Mouse (Mus musculus): ENCODE data around the gene Rragc. TPM values are rescaled to one million over a fixed set of nuclear protein-coding genes. Genes with fewer than 3 reads are reported as not detected.
A peak's percentile ranks its signal among the peaks of the same experiment; 100 is the strongest.
"Not testable (repeated sequence)": the region's sequence is repeated elsewhere in the genome, so short reads cannot be mapped to it uniquely, and the experiment has no call there.

The Rragc gene
- polyA plus RNA-seq, 1 experiment = 26.5 TPM

DNA sequence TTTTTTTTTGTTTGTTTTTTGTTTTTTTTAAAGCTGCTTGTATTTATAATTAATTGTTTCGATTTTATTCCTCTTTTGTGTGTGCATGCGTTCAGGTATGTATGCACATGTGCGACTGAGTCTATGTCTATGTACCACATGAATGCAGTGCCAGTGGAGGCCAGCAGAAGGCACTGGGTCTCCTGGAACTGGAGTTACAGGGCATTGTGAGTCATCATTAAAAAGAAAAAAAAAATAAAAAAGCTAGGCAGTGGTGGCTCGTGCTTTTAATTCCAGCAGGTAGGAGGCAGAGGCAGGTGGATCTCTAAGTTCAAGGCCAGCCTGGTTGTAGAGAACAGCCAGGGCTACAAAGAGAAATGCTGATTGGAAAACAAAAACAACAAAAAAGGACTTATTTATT is 12.7 kb downstream of the Rragc start:
- 92% methylated on average over 4 of the region's 4 CpGs for WGBS
- H3K27me3 ChIP-seq (ENCODE audit: control insufficient read depth, insufficient read depth, low read length) = no peaks in the 10 kb centered on the region
- no peak overlapping the region for H3K27ac ChIP-seq (ENCODE audit: insufficient read depth, low read length)
- H3K36me3 ChIP-seq (ENCODE audit: control insufficient read depth, insufficient read depth, low read length) = peaks cover 28% of the 10 kb centered on the region
- no peak for DNase-seq (ENCODE audit: low read depth in 1 of 2, low spot score in 2 of 2)
- peaks cover 7% of the 10 kb centered on the region for H3K4me1 ChIP-seq (ENCODE audit: control insufficient read depth, insufficient read depth, insufficient read length)
- TF ChIP-seq CTCF (IDR thresholded peaks at IDR 0.05; ENCODE audit: extremely low read depth, insufficient read depth, insufficient read length, insufficient replicate concordance) = no peak
- TF ChIP-seq POLR2A (IDR thresholded peaks at IDR 0.05; ENCODE audit: low read depth, low read length) = no peak
- no peak overlapping the region for H3K4me3 ChIP-seq (ENCODE audit: extremely low read depth, insufficient read depth, insufficient read length)

DNA sequence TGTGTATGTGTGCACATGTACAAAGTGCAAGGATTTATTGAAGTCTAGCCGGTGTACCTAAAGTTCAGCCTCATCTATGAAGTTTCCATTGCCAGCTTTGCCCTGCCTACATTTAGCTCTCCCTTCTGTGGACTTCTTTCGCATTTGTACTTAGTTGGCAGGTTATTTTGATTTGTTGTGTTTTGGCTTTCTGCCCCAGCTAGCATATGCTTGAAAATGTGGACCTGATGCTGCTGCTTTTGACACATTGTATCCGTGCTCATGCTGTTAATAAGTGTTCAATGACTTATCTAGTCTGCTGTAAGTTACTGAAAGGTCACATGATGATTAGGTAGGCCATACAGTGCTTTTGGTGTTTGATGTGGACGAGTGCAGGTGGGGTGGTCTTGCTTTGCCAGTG is 17.1 kb downstream of the Rragc start:
- H3K36me3 ChIP-seq (ENCODE audit: control insufficient read depth, insufficient read depth, low read length) = peaks cover 27% of the 10 kb centered on the region
- H3K27ac ChIP-seq (ENCODE audit: insufficient read depth, low read length) = no peak overlapping the region
- WGBS = 92% methylated on average over 4 of the region's 4 CpGs

DNA sequence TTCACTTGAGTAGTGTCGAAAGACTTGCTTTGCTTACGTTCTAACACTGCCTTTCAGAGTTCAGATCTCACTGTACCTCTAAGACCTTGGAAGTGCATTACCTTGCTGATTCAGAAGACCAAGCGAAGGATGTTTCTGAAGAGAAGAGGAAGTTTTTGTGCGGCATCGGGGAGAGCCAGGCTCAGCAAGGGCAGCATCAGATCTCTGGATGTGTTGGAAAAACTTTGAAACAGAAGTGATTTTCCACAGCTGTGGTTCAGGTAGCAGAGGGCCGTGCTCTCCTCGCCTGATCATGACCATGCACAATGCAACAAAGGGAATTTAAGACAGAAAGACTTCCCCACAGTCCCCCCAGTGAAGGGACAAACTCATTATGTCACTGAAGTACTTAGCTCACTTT is 18.8 kb downstream of the Rragc start:
- Histone ChIP-seq H3K36me3 (ENCODE audit: control insufficient read depth, insufficient read depth, low read length) (peaks cover 20% of the 10 kb centered on the region), H3K27me3 (ENCODE audit: control insufficient read depth, insufficient read depth, low read length) (no peaks in the 10 kb centered on the region), H3K4me1 (ENCODE audit: control insufficient read depth, insufficient read depth, insufficient read length) (no peaks in the 10 kb centered on the region), H3K27ac (ENCODE audit: insufficient read depth, low read length) (no peak overlapping the region), H3K4me3 (ENCODE audit: extremely low read depth, insufficient read depth, insufficient read length) (no peak overlapping the region)
- TF ChIP-seq POLR2A (IDR thresholded peaks at IDR 0.05; ENCODE audit: low read depth, low read length) (no peak), CTCF (IDR thresholded peaks at IDR 0.05; ENCODE audit: extremely low read depth, insufficient read depth, insufficient read length, insufficient replicate concordance) (no peak)
- 92% methylated on average over 7 of the region's 7 CpGs for WGBS
- no peak for DNase-seq (ENCODE audit: low read depth in 1 of 2, low spot score in 2 of 2)

More for the DNA sequence above, 17.1 kb downstream of the Rragc start:
- Histone ChIP-seq H3K4me1 (ENCODE audit: control insufficient read depth, insufficient read depth, insufficient read length) (no peaks in the 10 kb centered on the region), H3K4me3 (ENCODE audit: extremely low read depth, insufficient read depth, insufficient read length) (no peak overlapping the region), H3K27me3 (ENCODE audit: control insufficient read depth, insufficient read depth, low read length) (no peaks in the 10 kb centered on the region)
- DNase-seq (ENCODE audit: low read depth in 1 of 2, low spot score in 2 of 2) = no peak
- TF ChIP-seq POLR2A (IDR thresholded peaks at IDR 0.05; ENCODE audit: low read depth, low read length) (no peak), CTCF (IDR thresholded peaks at IDR 0.05; ENCODE audit: extremely low read depth, insufficient read depth, insufficient read length, insufficient replicate concordance) (no peak)

DNA sequence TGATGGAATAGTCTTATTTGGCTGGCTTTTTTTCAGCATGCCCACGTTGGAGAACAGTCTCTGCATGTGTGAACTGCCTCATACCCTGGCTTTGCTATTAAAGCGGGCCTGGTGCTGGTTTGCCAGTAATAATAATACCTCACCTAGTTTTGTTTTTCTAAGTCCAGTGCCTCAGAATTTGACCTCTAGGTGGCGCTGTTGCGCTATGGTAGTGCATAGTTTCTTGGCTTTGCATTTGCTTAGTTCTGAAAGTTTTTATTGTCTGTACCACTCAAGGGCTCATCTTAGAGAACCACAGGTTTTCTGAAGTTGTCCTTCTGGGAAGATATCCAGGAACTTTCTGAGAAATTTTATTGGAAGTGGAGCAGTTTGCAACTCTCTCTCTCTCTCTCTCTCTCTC is 22.6 kb downstream of the Rragc start:
- Histone ChIP-seq H3K4me3 (ENCODE audit: extremely low read depth, insufficient read depth, insufficient read length) (no peak overlapping the region), H3K4me1 (ENCODE audit: control insufficient read depth, insufficient read depth, insufficient read length) (no peaks in the 10 kb centered on the region), H3K27me3 (ENCODE audit: control insufficient read depth, insufficient read depth, low read length) (no peaks in the 10 kb centered on the region), H3K36me3 (ENCODE audit: control insufficient read depth, insufficient read depth, low read length) (peaks cover 11% of the 10 kb centered on the region; the same call in 1 of the 2 replicates), H3K27ac (ENCODE audit: insufficient read depth, low read length) (no peak overlapping the region)
- peak; percentile 42; the same call in 1 of the 2 replicates for TF ChIP-seq CTCF (IDR thresholded peaks at IDR 0.05; ENCODE audit: extremely low read depth, insufficient read depth, insufficient read length, insufficient replicate concordance)
- no peak for TF ChIP-seq POLR2A (IDR thresholded peaks at IDR 0.05; ENCODE audit: low read depth, low read length)
- 3% methylated on average over 4 of the region's 4 CpGs for whole genome bisulfite sequencing
- DNase-seq (ENCODE audit: low read depth in 1 of 2, low spot score in 2 of 2) = peak; percentile 47 to 67

DNA sequence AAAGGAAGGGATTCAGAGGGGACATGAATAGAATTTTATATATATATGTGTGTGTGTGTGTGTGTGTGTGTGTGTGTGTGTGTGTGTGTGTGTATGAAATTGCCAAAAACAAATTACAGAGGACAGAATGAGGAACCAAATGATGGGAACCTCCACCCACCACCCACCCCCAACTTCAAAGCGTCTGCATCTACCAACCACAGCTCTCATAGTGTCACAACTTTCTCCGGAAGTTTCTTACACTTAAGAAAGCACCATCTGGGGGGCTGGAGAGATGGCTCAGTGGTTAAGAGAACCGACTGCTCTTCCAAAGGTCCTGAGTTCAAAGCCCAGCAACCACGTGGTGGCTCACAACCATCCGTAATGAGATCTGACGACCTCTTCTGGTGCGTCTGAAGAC is 23.6 kb downstream of the Rragc start:
- 3% methylated on average over 7 of the region's 7 CpGs for WGBS
- not testable (repeated sequence) for H3K27ac ChIP-seq (ENCODE audit: insufficient read depth, low read length); H3K36me3 ChIP-seq (ENCODE audit: control insufficient read depth, insufficient read depth, low read length); H3K4me1 ChIP-seq (ENCODE audit: control insufficient read depth, insufficient read depth, insufficient read length); H3K4me3 ChIP-seq (ENCODE audit: extremely low read depth, insufficient read depth, insufficient read length); H3K27me3 ChIP-seq (ENCODE audit: control insufficient read depth, insufficient read depth, low read length)
- DNase-seq (ENCODE audit: low read depth in 1 of 2, low spot score in 2 of 2) = peak in 1 of 2 experiments; percentile 14

DNA sequence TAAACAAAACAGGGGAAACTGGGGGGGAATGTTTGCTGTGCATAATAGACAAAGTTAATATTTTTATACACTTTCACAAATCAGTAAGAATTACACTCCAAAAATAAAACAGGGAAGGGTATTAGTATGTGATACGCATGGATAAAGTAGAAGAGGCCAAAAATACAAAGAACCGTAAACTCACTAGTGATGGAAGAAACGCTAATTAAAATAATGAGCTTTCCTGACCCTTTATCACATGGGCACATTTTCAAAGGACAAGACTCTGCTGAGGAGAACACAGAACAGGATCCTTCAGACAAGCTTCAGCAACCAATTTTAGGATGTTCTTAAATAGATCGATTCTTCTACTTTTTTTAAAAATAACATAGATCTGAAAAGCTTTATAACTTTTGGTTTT is 29.5 kb downstream of the Rragc start:
- DNase-seq (ENCODE audit: low read depth in 1 of 2, low spot score in 2 of 2) = no peak
- 93% methylated on average over 4 of the region's 4 CpGs for WGBS
- no peaks in the 10 kb centered on the region for H3K27me3 ChIP-seq (ENCODE audit: control insufficient read depth, insufficient read depth, low read length)
- no peaks in the 10 kb centered on the region; the same call in 1 of the 2 replicates for H3K4me1 ChIP-seq (ENCODE audit: control insufficient read depth, insufficient read depth, insufficient read length)
- H3K27ac ChIP-seq (ENCODE audit: insufficient read depth, low read length) = no peak overlapping the region
- H3K4me3 ChIP-seq (ENCODE audit: extremely low read depth, insufficient read depth, insufficient read length) = no peak overlapping the region
- no peak for TF ChIP-seq POLR2A (IDR thresholded peaks at IDR 0.05; ENCODE audit: low read depth, low read length)
- no peak for TF ChIP-seq CTCF (IDR thresholded peaks at IDR 0.05; ENCODE audit: extremely low read depth, insufficient read depth, insufficient read length, insufficient replicate concordance)
- H3K36me3 ChIP-seq (ENCODE audit: control insufficient read depth, insufficient read depth, low read length) = no peaks in the 10 kb centered on the region

DNA sequence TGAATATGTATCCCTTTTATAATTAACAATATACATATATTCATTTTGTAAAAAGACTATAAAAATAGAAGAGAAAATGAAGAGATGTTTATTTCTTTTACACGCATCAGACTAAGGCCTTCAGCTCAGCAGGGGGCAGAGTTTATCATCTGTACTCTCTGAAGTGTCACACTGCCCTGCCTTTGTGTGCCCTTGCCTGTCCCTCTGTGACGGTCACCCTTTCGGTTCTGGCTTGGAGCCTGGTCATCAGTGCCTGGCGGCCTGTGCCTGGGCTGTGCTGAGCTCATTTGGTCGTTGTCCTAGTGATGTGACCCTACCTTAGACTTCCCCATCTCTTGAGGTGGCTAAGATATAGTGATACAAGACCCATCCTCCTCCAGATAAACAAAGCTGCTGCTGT is 29.9 kb downstream of the Rragc start:
- 84% methylated on average over 5 of the region's 5 CpGs for WGBS
- Histone ChIP-seq H3K36me3 (ENCODE audit: control insufficient read depth, insufficient read depth, low read length) (no peaks in the 10 kb centered on the region), H3K4me3 (ENCODE audit: extremely low read depth, insufficient read depth, insufficient read length) (no peak overlapping the region), H3K27me3 (ENCODE audit: control insufficient read depth, insufficient read depth, low read length) (no peaks in the 10 kb centered on the region), H3K27ac (ENCODE audit: insufficient read depth, low read length) (no peak overlapping the region), H3K4me1 (ENCODE audit: control insufficient read depth, insufficient read depth, insufficient read length) (no peaks in the 10 kb centered on the region; the same call in 1 of the 2 replicates)
- DNase-seq (ENCODE audit: low read depth in 1 of 2, low spot score in 2 of 2) = no peak
- TF ChIP-seq POLR2A (IDR thresholded peaks at IDR 0.05; ENCODE audit: low read depth, low read length) (no peak), CTCF (IDR thresholded peaks at IDR 0.05; ENCODE audit: extremely low read depth, insufficient read depth, insufficient read length, insufficient replicate concordance) (no peak)

All from spleen, adult 2 months (tissue).